Mouse (Mus musculus): ENCODE data around the gene Cyp1a1.
A peak's percentile ranks its signal among the peaks of the same experiment; 100 is the strongest.

Gene Cyp1a1

GRCm38 (mm10) chr9:57687751-57688150 lies at the start of gene Cyp1a1:
Gene Cyp1a1, plus strand, starts transcription at chr9:57687928.
- DNase-seq: no peak

- peak; percentile 90 for DNase-seq
These were observed 48.9 kb upstream of the Cyp1a1 start for GRCm38 (mm10) chr9:57638651-57639459.

- DNase-seq: no peak
These were observed 47.9 kb upstream of the Cyp1a1 start for GRCm38 (mm10) chr9:57639661-57640328.

GRCm38 (mm10) chr9:57640384-57640783 lies 47.3 kb upstream of the Cyp1a1 start:
- DNase-seq: peak; percentile 47

- DNase-seq: no peak
These were observed 46.7 kb upstream of the Cyp1a1 start for GRCm38 (mm10) chr9:57641022-57641421.

GRCm38 (mm10) chr9:57641775-57642550 lies 45.8 kb upstream of the Cyp1a1 start:
- no peak for DNase-seq

- DNase-seq: peak; percentile 55
These were observed 44.4 kb upstream of the Cyp1a1 start for GRCm38 (mm10) chr9:57643169-57643855.

GRCm38 (mm10) chr9:57643856-57644180 lies 43.9 kb upstream of the Cyp1a1 start:
- no peak for DNase-seq

- DNase-seq: no peak
These were observed 43.2 kb upstream of the Cyp1a1 start for GRCm38 (mm10) chr9:57644442-57644943.

GRCm38 (mm10) chr9:57644944-57645893 lies 42.5 kb upstream of the Cyp1a1 start:
- peak; percentile 91 for DNase-seq

GRCm38 (mm10) chr9:57646551-57647103 lies 41.1 kb upstream of the Cyp1a1 start:
- no peak for DNase-seq

- DNase-seq: no peak
These were observed 40.2 kb upstream of the Cyp1a1 start for GRCm38 (mm10) chr9:57647286-57648108.

GRCm38 (mm10) chr9:57650130-57650785 lies 37.5 kb upstream of the Cyp1a1 start:
- DNase-seq: no peak

GRCm38 (mm10) chr9:57650786-57651311 lies 36.9 kb upstream of the Cyp1a1 start:
- DNase-seq: no peak

- DNase-seq: no peak
These were observed 35.4 kb upstream of the Cyp1a1 start for GRCm38 (mm10) chr9:57652351-57652750.

GRCm38 (mm10) chr9:57652855-57653254 lies 34.9 kb upstream of the Cyp1a1 start:
- DNase-seq: no peak

- DNase-seq: no peak
These were observed 34.4 kb upstream of the Cyp1a1 start, which contains the start of gene Csk for GRCm38 (mm10) chr9:57653283-57653682. Gene Csk, minus strand, starts transcription at chr9:57653631.

- DNase-seq: no peak
These were observed 32.8 kb upstream of the Cyp1a1 start for GRCm38 (mm10) chr9:57654966-57655365.

GRCm38 (mm10) chr9:57655749-57656148 lies 32.0 kb upstream of the Cyp1a1 start:
- peak; percentile 91 for DNase-seq

Data from kidney, adult 11 months (tissue).